Mouse (Mus musculus) intestine, embryonic 16.5 days (tissue): ENCODE results near the gene Gpr141. TPM values are rescaled to one million over a fixed set of nuclear protein-coding genes. Genes with fewer than 3 reads are reported as not detected.

ENCODE experiments used
- ATAC-seq: fragments of 200-750 bp; cut with Nextera tagmentation; 2 replicates; pipeline ENCODE4 v1.8.0; 2017; ENCODE audit warnings: moderate TSS enrichment, moderate library complexity
- H3K27ac ChIP-seq: fragments of 300-500 bp; sonication (generic); 2 replicates; pipeline ENCODE4 v1.5.1; 2014; ENCODE audit warnings: mild to moderate bottlenecking, low read length
- H3K27me3 ChIP-seq: fragments of 300-500 bp; sonication (generic); replicated peaks from 2 replicates; pipeline ENCODE4 v1.6.1; 2014; ENCODE audit warnings: low read length, control low read depth, mixed read lengths; ENCODE audit not compliant: control insufficient read depth, insufficient read depth
- H3K36me3 ChIP-seq: fragments of 300-500 bp; sonication (generic); 2 replicates; pipeline ENCODE4 v1.6.1; 2014; ENCODE audit warnings: low read length, control low read depth; ENCODE audit not compliant: control insufficient read depth, insufficient read depth
- H3K4me1 ChIP-seq: fragments of 300-500 bp; sonication (generic); 2 replicates; pipeline ENCODE4 v1.6.1; 2014; ENCODE audit warnings: low read length, control low read depth, mixed read lengths; ENCODE audit not compliant: control insufficient read depth, insufficient read depth
- H3K4me2 ChIP-seq: fragments of 300-500 bp; sonication (generic); 2 replicates; pipeline ENCODE4 v1.6.1; 2014; ENCODE audit warnings: low read depth, low read length, control low read depth
- H3K4me3 ChIP-seq: fragments of 300-500 bp; sonication (generic); 2 replicates; pipeline ENCODE4 v1.5.1; 2014; ENCODE audit warnings: mild to moderate bottlenecking, low read length
- H3K9ac ChIP-seq: fragments of 300-500 bp; sonication (generic); 2 replicates; pipeline ENCODE4 v1.6.1; 2014; ENCODE audit warnings: low read depth, low read length
- H3K9me3 ChIP-seq: fragments of 300-500 bp; sonication (generic); 2 replicates; pipeline ENCODE4 v1.6.1; 2016; ENCODE audit warnings: low read length, control low read depth; ENCODE audit not compliant: control insufficient read depth
- WGBS: fragments of 180-500 bp; shearing (Covaris S2); extraction: QIAGEN DNeasy Blood & Tissue Kit; methylation state at CpG from one replicate; pipeline ENCODE4 v1.1.7; 2014; 5-methylcytosine and 5-hydroxymethylcytosine counted together
- polyA plus RNA-seq: library from polyadenylated mRNA; unstranded; fragments of >200 nt; fragmentation: Nextera tagmentation; extraction: Ambion mirVana; gene quantifications from 2 replicates; pipeline ENCODE4 v1.2.1, GENCODE M21; 2015

The Gpr141 gene
- 0.60 and 0.86 TPM in 2 replicates for polyA plus RNA-seq

DNA sequence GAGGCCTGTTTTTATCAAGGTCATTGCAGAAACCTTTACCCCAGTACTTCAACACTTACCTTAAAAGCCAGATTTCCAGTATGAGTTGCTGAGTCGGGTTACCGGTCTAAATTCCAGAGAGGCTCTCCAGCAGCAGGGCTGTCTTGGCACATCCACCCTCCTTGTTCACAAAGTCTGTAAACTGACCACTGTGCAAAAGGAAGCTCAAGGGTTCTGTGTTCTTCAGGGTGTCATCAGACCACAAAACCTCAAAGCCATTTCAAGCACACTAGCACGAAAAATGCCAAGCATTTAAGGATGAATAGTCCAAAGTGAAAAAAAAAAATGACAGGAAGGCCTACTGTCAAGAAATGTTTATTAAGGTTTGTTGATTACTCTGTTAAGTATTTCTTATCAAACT is at the start of gene Gpr141:
Gene Gpr141, minus strand, starts transcription at position 187 of the 400 bp plus-strand sequence.
- Histone ChIP-seq H3K4me2 (no peak within 1 kb of the TSS), H3K4me1 (no peaks in the 10 kb centered on the region), H3K36me3 (no peaks in the 10 kb centered on the region), H3K27ac (no peak within 1 kb of the TSS), H3K9me3 (no peaks in the 10 kb centered on the region), H3K4me3 (no peak within 1 kb of the TSS), H3K27me3 (no peaks in the 10 kb centered on the region), H3K9ac (no peak within 1 kb of the TSS)
- ATAC-seq, result no peak
- WGBS, result 58% methylated on average over 3 of the region's 3 CpGs

- no peaks in the 10 kb centered on the region for H3K36me3 ChIP-seq
- H3K9ac ChIP-seq, result no peak overlapping the region
- no peak overlapping the region for H3K27ac ChIP-seq
- no peaks in the 10 kb centered on the region for H3K9me3 ChIP-seq
- no peaks in the 10 kb centered on the region for H3K4me1 ChIP-seq
- no peak overlapping the region for H3K4me3 ChIP-seq
- no peak overlapping the region for H3K4me2 ChIP-seq
- ATAC-seq, result no peak
- no peaks in the 10 kb centered on the region for H3K27me3 ChIP-seq
Observed at GRCm38 (mm10) chr13:19864241-19864640, 40.2 kb upstream of the Gpr141 start.

GRCm38 (mm10) chr13:19854629-19855333 is 30.7 kb upstream of the Gpr141 start:
- no peak overlapping the region for H3K27ac ChIP-seq
- H3K9ac ChIP-seq, result no peak overlapping the region
- 49% methylated on average over 9 of the region's 9 CpGs for WGBS
- no peaks in the 10 kb centered on the region for H3K27me3 ChIP-seq
- no peaks in the 10 kb centered on the region for H3K36me3 ChIP-seq
- ATAC-seq, result no peak
- no peaks in the 10 kb centered on the region for H3K9me3 ChIP-seq
- no peak overlapping the region for H3K4me3 ChIP-seq
- no peak overlapping the region for H3K4me2 ChIP-seq
- H3K4me1 ChIP-seq, result no peaks in the 10 kb centered on the region

GRCm38 (mm10) chr13:19854049-19854448 is 30.0 kb upstream of the Gpr141 start:
- no peaks in the 10 kb centered on the region for H3K36me3 ChIP-seq

DNA sequence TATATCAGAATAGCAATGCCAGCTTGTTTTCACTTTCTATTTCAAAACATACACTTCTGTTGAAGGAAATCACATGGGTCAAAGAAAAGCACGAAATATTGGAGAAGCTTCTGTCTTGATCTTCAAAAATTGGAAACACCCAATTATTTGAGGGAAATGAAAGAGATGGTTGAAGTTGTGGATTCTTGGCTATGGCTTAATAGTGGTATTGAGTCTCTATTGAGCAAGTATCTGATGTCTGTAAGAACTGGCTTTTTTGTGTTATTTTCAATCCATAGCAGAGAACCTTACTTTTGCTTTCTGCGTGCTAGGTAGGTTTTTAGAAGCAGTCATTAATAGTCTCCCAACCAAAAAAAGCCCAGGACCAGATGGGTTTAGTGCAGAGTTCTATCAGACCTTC is 19.4 kb upstream of the Gpr141 start:
- H3K27ac ChIP-seq, result no peak overlapping the region
- no peak overlapping the region for H3K4me3 ChIP-seq
- whole genome bisulfite sequencing, result 90% methylated on average over 2 of the region's 2 CpGs
- no peak for ATAC-seq
- no peaks in the 10 kb centered on the region for H3K27me3 ChIP-seq
- no peaks in the 10 kb centered on the region for H3K9me3 ChIP-seq
- H3K4me2 ChIP-seq, result no peak overlapping the region
- H3K4me1 ChIP-seq, result no peaks in the 10 kb centered on the region
- no peak overlapping the region for H3K9ac ChIP-seq
- H3K36me3 ChIP-seq, result no peaks in the 10 kb centered on the region

More at GRCm38 (mm10) chr13:19854049-19854448, 30.0 kb upstream of the Gpr141 start:
- Histone ChIP-seq H3K9ac (no peak overlapping the region), H3K27me3 (no peaks in the 10 kb centered on the region), H3K27ac (no peak overlapping the region), H3K4me1 (no peaks in the 10 kb centered on the region), H3K9me3 (no peaks in the 10 kb centered on the region), H3K4me2 (no peak overlapping the region), H3K4me3 (no peak overlapping the region)
- WGBS, result 40% methylated on average over 2 of the region's 2 CpGs
- no peak for ATAC-seq

GRCm38 (mm10) chr13:19842707-19843106 is 18.6 kb upstream of the Gpr141 start:
- no peak overlapping the region for H3K4me2 ChIP-seq
- H3K9me3 ChIP-seq, result no peaks in the 10 kb centered on the region
- WGBS, result 68% methylated on average over 3 of the region's 3 CpGs
- H3K27ac ChIP-seq, result no peak overlapping the region
- H3K9ac ChIP-seq, result no peak overlapping the region
- no peaks in the 10 kb centered on the region for H3K36me3 ChIP-seq
- no peaks in the 10 kb centered on the region for H3K4me1 ChIP-seq
- H3K27me3 ChIP-seq, result no peaks in the 10 kb centered on the region
- H3K4me3 ChIP-seq, result no peak overlapping the region
- no peak for ATAC-seq

DNA sequence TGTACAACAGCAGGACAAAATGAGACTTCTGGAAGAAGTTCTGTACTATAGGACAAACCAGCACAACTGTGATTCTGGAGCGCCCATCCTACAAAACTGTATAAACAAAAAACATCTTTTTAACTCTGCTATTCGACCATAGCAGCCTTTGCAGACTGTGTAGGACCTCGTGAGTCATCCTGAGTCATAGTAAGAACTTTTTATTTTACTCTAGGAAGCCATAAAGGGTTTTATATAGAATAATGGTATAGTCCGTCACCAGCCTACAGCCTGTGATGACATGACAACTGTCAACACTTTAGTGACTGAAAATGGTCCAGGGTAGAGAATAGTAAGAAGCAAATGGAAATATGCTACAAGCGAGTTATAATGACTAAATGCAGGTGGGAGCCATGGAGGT is 17.6 kb upstream of the Gpr141 start:
- H3K36me3 ChIP-seq, result no peaks in the 10 kb centered on the region
- no peak overlapping the region for H3K9ac ChIP-seq
- WGBS, result 84% methylated on average over 5 of the region's 5 CpGs
- no peak overlapping the region for H3K4me3 ChIP-seq
- no peaks in the 10 kb centered on the region for H3K27me3 ChIP-seq
- no peak overlapping the region for H3K27ac ChIP-seq
- no peak overlapping the region for H3K4me2 ChIP-seq
- no peaks in the 10 kb centered on the region for H3K4me1 ChIP-seq
- no peaks in the 10 kb centered on the region for H3K9me3 ChIP-seq
- ATAC-seq, result no peak

DNA sequence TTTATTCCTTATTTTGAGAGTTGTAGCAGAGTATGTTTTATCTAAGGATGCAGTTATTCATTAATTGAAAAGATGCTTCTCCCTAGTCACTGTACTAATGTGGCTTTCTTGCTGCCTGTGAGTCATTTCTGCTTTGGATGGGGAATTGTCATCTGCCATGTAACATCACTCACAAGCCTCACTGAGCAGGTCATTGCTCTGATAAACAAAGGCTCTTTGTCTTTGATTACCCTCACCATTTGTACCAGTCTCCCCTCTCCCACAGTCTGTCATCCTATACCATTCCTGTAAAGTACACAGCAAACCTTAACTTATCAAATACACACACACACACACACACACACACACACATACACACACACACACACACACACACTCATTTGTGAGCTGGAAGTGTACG is 16.1 kb upstream of the Gpr141 start:
- H3K27ac ChIP-seq, result no peak overlapping the region
- no peak for ATAC-seq
- H3K36me3 ChIP-seq, result no peaks in the 10 kb centered on the region
- no peaks in the 10 kb centered on the region for H3K27me3 ChIP-seq
- H3K4me2 ChIP-seq, result no peak overlapping the region
- no peak overlapping the region for H3K4me3 ChIP-seq
- H3K9ac ChIP-seq, result no peak overlapping the region
- H3K9me3 ChIP-seq, result no peaks in the 10 kb centered on the region
- WGBS, result 48% methylated on average over 1 of the region's 1 CpGs
- no peaks in the 10 kb centered on the region for H3K4me1 ChIP-seq

DNA sequence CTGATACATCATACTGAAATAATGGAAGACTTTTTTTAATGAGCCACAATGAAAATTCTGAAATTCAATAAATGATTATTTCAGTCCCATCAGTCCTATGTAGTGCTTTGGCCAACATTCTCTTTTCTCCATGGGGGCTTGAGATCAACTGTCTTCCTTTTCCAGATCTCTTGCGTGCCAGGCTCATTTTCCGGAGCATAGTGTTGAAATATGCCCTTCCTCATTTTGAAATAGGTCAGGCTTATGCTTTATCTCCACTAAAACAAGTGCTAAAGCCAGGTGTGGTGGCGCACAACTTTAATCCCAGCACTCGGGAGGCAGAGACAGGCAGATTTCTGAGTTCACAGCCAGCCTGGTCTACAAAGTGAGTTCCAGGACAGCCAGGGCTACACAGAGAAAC is 6.5 kb upstream of the Gpr141 start:
- Histone ChIP-seq H3K4me2 (no peak overlapping the region), H3K27ac (no peak overlapping the region), H3K4me1 (no peaks in the 10 kb centered on the region), H3K4me3 (no peak overlapping the region), H3K9me3 (no peaks in the 10 kb centered on the region), H3K9ac (no peak overlapping the region), H3K36me3 (no peaks in the 10 kb centered on the region), H3K27me3 (no peaks in the 10 kb centered on the region)
- no peak for ATAC-seq
- 95% methylated on average over 4 of the region's 4 CpGs for WGBS

DNA sequence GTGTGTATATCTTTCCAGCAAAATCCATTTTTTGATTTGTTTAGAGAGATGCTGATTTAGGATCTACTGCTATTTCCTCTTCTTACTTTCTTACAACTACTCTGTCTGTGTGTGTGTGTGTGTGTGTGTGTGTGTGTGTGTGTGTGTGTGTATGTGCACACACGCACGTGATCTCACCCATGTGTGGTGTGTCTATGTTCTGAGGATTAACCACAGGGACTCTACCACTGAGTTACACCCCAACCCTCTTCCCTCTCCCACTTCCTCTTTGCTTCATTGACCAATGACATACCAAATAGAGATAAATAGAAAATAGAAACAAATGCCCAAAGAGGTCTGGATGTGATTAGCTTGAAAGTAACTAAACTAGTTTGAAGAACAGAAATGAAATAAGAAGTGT is 4.0 kb upstream of the Gpr141 start:
- H3K27ac ChIP-seq, result no peak overlapping the region
- no peak overlapping the region for H3K4me3 ChIP-seq
- H3K36me3 ChIP-seq, result no peaks in the 10 kb centered on the region
- no peak for ATAC-seq
- no peak overlapping the region for H3K4me2 ChIP-seq
- no peaks in the 10 kb centered on the region for H3K9me3 ChIP-seq
- H3K9ac ChIP-seq, result no peak overlapping the region
- no peaks in the 10 kb centered on the region for H3K27me3 ChIP-seq
- H3K4me1 ChIP-seq, result no peaks in the 10 kb centered on the region
- 83% methylated on average over 2 of the region's 2 CpGs for WGBS
